Mouse (Mus musculus) thymus, adult 2 months (tissue): ENCODE data around the gene Zfp709.
A peak's percentile ranks its signal among the peaks of the same experiment; 100 is the strongest.

Experiments used
- CTCF ChIP-seq: fragments of 200-500 bp; IDR thresholded peaks from 2 replicates; pipeline ENCODE4 v1.5.1; 2012; ENCODE audit warnings: mild to moderate bottlenecking, control low read depth, low read length, moderate library complexity, borderline replicate concordance; ENCODE audit not compliant: control insufficient read depth, poor library complexity, insufficient read depth; ENCODE audit errors: extremely low read depth
- POLR2A ChIP-seq: fragments of 200-500 bp; IDR thresholded peaks from 2 replicates; pipeline ENCODE4 v1.6.1; 2012; ENCODE audit warnings: mild to moderate bottlenecking, low read length, control low read depth, moderate library complexity; ENCODE audit not compliant: control insufficient read depth, poor library complexity, insufficient read depth; ENCODE audit errors: extremely low read depth

DNA sequence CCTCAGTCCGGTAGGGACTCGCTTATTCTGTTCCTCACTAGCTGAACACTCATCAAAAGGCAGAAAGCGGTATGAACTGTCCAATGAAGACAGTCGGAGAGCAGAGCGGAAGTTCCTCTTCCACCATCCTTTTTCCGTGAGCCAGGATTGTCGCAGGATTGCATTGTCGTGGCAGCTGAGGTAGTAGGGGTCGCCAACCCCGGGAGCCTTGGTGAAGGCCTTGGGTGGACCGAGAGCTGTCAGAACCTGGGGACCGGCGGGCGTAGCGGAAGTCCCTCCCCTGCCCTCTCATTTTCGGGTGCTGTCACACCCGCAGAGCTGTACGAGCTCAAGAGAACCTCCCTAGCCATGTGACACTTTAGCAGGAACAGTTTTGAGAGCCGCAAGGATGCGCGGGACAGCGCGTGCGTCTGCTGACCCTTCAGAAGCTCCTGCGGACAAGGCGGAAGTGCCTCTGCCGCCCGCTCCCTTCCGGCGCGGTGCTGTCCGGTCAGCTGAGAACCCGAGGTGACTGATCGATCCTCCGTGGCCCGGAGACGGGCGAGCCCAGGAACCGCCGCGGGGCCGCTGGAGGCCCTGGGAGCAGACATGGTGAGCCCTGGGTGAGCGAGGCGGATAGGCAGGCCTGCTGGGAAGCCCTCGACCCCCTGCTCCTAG is at the start of gene Zfp709:
- 0 out of 2 replicates have a peak, but pooled peaks have one; percentile 14 for TF ChIP-seq CTCF
- TF ChIP-seq POLR2A = peak; percentile 41; the same call in 1 of the 2 replicates
